Mouse (Mus musculus) cerebellum, adult 11-12 months (tissue): Measurements from ENCODE around the gene Hdac9.

ENCODE experiments used
- DNase-seq: peaks from one replicate; pipeline ENCODE4 v3.0.0; 2022

Gene Hdac9

GRCm38 (mm10) chr12:34579220-34579619 is 337.7 kb downstream of the Hdac9 start:
- DNase-seq, result no peak

- no peak for DNase-seq
Observed at GRCm38 (mm10) chr12:34571069-34571468, 345.8 kb downstream of the Hdac9 start.

- DNase-seq, result no peak
Observed at GRCm38 (mm10) chr12:34569472-34569871, 347.4 kb downstream of the Hdac9 start.

DNA sequence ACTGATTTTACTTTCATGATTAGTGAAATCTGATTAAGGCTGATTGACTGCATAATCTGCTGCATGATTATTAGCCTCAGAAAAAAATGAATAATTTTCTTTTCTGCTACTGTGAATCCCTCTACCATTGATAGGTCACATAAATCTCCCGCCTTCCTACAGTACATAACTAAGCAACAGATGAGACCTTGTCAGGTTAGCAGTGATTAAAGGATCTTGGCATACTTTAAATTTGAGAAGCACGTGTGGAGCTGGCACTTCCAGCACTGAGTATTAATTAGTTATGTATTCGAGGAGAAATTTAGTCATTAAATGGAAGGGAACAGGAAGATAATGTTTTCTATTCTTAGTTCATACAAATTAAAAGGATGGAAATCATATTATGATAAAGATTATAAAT is 347.8 kb downstream of the Hdac9 start:
- DNase-seq, result no peak

- no peak for DNase-seq
Observed at GRCm38 (mm10) chr12:34562331-34562730, 354.6 kb downstream of the Hdac9 start.

DNA sequence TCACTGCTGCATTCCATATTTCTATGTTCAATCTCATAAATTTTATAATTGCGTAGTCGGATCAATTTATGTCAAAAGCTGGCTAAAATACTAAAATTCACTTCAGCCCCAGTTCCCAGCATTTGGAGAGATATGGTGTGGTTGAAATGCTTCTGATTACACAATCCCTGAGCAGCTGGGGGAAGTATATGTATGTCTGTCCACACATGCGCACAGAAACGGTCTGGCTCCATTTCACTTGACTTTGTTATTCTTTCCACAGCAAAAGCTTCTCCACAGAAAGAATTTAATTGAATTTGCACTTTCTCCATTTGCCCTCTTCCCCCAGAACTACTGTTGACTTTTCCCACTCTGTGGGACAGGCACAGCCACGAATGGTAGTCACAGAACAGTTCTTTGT is 357.9 kb downstream of the Hdac9 start:
- DNase-seq, result no peak

GRCm38 (mm10) chr12:34554803-34555202 is 362.1 kb downstream of the Hdac9 start:
- no peak for DNase-seq

DNA sequence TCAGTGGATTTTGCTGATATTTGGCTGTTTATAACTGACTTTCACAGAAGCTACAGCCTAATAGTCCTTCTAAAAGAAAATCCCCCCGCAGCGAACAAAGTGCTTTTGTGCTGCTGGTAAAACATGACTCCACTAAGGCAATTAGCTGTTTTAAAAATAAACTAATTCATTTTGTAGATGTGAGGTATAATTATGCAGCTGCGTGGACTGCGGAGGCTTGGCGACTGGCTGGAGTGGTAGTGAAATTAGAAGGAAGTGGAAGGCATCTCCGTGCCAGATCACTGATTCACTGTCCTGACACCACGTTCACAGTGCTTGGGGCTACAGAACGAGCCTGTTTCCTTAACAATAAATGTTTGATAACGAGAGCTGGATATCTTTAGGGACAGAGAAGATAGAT is 366.6 kb downstream of the Hdac9 start:
- no peak for DNase-seq

- DNase-seq, result peak; percentile 14
Observed at GRCm38 (mm10) chr12:34529165-34529545, 387.7 kb downstream of the Hdac9 start.

DNA sequence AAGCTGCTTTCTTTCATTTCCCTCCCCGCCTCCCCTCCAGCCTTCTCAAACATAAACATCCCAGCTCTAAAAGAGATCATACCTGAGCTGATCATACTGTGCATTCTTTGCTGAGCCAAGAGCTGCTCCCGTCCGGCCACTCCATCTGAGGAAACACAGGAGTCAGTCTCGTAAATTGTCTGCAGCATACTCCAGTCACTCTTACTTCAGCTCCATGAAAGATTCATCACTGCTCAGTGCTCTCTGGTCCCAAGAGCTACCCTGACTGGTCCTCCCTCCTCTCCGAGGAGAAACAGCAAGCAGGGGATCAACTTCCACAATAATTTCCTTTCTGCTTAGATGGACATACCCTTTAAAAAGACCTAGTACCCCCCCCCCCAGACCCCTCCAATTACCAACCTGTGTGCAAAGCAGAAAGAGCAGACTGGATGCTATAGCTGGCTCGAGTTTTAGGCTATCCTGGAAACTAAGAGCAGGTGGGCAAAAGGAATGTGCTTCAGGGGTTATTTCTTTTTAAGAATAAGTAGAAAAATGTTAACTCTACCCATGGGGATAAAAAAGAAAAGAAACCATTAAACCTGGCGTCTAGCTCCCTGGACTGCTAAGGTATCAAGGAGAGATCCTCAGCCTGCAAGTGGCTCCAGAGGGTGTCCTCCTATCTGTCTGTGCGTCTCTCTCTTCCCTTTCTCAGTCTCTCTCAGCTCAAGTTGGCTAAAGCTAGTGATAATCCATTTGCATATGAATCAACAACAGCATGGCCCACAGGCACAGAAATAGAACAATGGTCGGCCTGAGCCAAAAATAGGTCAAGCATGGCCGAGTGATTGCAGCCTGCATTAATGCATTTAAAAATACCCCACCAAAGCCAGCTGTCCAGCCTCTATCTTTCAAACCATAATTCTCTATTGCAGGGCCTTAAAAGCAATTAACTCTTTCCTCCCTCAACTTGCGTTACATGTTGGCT is 388.4 kb downstream of the Hdac9 start:
- DNase-seq, result peak; percentile 43

GRCm38 (mm10) chr12:34527761-34528160 is 389.1 kb downstream of the Hdac9 start:
- no peak for DNase-seq

DNA sequence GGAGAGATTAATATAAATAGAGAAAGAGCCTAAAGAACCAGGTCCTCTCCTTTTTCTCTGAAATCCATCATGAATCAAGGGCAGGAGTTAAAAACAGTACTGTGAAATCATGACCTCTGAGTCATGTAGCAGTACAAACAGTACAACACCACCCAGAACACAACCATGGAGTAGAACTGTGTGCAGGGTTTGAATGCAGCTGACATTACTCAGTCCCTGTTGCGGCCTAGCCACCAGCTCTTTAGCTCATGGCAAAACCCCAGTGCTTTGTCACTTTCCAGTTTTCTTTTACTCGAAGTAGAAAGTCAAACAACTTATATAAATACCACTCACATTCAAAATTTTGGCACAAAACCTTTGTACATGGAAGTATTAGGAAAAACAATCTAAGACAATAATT is 395.4 kb downstream of the Hdac9 start:
- no peak for DNase-seq

- DNase-seq, result no peak
Observed at GRCm38 (mm10) chr12:34516769-34517562, 399.9 kb downstream of the Hdac9 start.

DNA sequence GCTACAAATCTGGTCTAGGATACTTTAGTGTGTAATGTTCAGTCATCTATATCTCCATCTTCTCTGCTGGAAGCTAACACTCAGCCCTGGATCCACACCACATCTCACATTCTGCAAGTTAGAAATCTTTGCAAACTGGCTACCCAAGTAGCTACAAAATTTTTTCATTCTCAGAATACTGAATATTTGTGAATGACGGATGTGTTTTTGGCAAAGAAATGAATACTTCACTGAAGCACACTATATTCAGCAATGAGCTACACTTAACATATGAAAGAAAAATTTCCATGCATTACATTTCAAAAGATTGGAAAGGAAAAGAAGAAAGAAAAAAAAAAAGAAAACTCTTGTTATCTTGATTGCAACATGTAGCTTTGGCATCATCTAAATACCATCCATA is 410.6 kb downstream of the Hdac9 start:
- no peak for DNase-seq

- no peak for DNase-seq
Observed at GRCm38 (mm10) chr12:34498751-34499626, 417.9 kb downstream of the Hdac9 start.

- DNase-seq, result no peak
Observed at GRCm38 (mm10) chr12:34498331-34498730, 418.6 kb downstream of the Hdac9 start.

DNA sequence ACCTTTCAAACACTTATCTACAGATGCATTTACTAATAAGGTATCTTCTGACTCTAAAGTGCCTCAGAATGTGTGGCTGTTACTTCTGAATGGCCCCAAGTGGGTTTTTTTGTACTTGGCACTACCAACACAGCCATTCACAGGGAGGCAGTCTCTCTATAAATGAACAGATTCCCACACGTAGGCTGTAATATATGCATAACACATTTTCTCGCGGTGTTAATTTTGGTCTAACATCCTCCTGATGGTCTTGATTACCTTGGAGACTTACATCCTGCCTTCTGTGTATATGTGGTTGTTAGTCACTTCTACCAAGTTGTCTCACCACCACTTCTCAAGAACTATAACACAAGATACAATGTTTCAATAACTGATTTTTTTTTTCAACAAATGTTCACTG is 419.2 kb downstream of the Hdac9 start:
- DNase-seq, result no peak

GRCm38 (mm10) chr12:34495940-34496339 is 421.0 kb downstream of the Hdac9 start:
- no peak for DNase-seq

- DNase-seq, result no peak
Observed at GRCm38 (mm10) chr12:34489629-34490028, 427.3 kb downstream of the Hdac9 start.

DNA sequence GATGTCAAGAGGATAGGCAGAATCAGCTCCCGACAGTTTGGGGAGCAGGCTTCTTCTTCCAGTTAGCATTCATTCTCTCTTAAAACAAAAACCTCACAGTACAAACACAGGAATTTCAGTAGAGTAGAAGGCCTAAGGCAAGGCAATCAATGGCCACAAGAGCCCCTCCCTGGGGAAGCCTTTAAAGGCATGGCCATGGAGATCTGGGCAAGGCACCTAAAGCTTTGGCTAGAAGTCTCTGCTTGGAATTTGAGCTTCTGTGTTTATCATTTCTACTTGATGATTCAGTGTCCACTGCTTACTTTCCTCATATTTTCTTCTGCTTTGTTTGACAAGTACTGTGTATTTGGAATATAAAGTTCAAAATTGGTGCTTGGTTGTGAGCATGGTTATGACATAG is 429.2 kb downstream of the Hdac9 start:
- no peak for DNase-seq

DNA sequence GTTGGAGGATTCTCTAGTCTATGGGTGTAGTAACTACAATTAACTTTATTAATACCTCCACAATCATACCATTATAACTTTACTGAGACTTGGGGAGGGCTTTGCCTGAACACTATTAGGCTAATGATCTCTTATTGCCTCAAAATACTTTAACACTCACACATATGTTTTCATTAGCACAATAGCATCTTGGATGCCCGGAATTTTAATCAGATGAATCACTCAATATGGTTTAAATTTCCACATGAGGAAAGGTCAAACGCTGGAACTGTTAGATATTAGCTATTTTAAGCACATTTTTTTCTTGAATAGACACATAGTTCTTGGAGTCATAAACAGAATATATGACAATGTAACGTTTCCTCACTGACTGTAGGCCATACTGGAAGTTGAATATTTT is 429.9 kb downstream of the Hdac9 start:
- DNase-seq, result no peak

- DNase-seq, result no peak
Observed at GRCm38 (mm10) chr12:34486016-34486415, 430.9 kb downstream of the Hdac9 start.

DNA sequence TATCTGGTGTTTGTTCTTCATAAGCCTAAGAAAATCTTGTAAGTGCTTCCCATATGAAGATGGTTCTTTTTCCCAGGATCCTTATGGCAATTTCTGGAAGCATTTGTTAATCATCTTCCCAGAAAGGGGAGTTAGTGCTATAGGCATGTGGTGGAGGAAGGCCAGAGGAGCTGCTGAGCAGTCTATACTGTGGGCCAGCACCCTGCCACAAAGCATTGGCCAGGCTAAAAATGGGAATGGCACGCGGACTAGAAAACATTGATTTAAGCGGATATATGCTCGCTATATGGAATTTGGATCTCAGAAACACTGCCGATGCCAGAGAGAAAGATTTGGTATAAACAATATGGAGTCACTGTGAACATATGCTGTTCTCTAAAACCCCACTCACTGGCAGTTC is 435.2 kb downstream of the Hdac9 start:
- DNase-seq, result no peak
